Mouse (Mus musculus) heart, adult 2 months (tissue): Measurements from ENCODE around the gene Uqcc1. TPM values are rescaled to one million over a fixed set of nuclear protein-coding genes. Genes with fewer than 3 reads are reported as not detected.

Experiments
- DNase-seq, 2 experiments: peaks; one replicate each; pipeline ENCODE4 v3.0.0; 2021
- H3K27ac ChIP-seq: fragments of 200-600 bp; 2 replicates; pipeline ENCODE4 v1.8.1; 2022
- H3K27me3 ChIP-seq: fragments of 200-500 bp; 2 replicates; pipeline ENCODE4 v1.6.1; 2012; ENCODE audit warnings: mild to moderate bottlenecking, low read length, inconsistent platforms, mixed read lengths; ENCODE audit not compliant: control insufficient read depth, insufficient read depth
- H3K36me3 ChIP-seq: fragments of 200-500 bp; 2 replicates; pipeline ENCODE4 v1.6.1; 2012; ENCODE audit warnings: low read length, inconsistent platforms; ENCODE audit not compliant: control insufficient read depth, insufficient read depth
- H3K4me1 ChIP-seq: fragments of 200-500 bp; 2 replicates; pipeline ENCODE4 v1.6.1; 2011; ENCODE audit warnings: low read length; ENCODE audit not compliant: control insufficient read depth, insufficient read depth
- H3K4me3 ChIP-seq: fragments of 200-600 bp; 2 replicates; pipeline ENCODE4 v1.8.1; 2022
- H3K79me2 ChIP-seq: fragments of 200-500 bp; replicated peaks from 2 replicates; pipeline ENCODE4 v1.6.1; 2012; ENCODE audit warnings: mild to moderate bottlenecking, inconsistent platforms, low read length, moderate library complexity, mixed read lengths; ENCODE audit not compliant: control insufficient read depth, insufficient read depth
- H3K9ac ChIP-seq: fragments of 200-500 bp; 2 replicates; pipeline ENCODE4 v1.6.1; 2012; ENCODE audit warnings: low read depth, mild to moderate bottlenecking, control low read depth, inconsistent platforms, low read length, mixed read lengths
- CTCF ChIP-seq: fragments of 200-600 bp; IDR thresholded peaks from 2 replicates; pipeline ENCODE4 v1.8.1; 2022; ENCODE audit warnings: antibody characterized with exemption, mild to moderate bottlenecking, moderate library complexity
- EP300 ChIP-seq: fragments of 200-500 bp; IDR thresholded peaks from 2 replicates; pipeline ENCODE4 v1.6.1; 2011; ENCODE audit warnings: low read depth, low read length, control low read depth; ENCODE audit not compliant: insufficient read depth
- POLR2A ChIP-seq: fragments of 200-500 bp; IDR thresholded peaks from 2 replicates; pipeline ENCODE4 v1.6.1; 2011; ENCODE audit warnings: mild to moderate bottlenecking, low read depth, low read length, control low read depth; ENCODE audit not compliant: insufficient read depth
- WGBS: fragments of 180-500 bp; shearing (Covaris S2); methylation state at CpG from one replicate; pipeline ENCODE4 v1.1.7; 2018; 5-methylcytosine and 5-hydroxymethylcytosine counted together
- intact Hi-C: fragments of 180-260 bp; cut with DNase I; formaldehyde crosslinking; loops from one replicate; pipeline ENCODE4 v1.15.1; 2025
- polyA plus RNA-seq: library from polyadenylated mRNA; depleted of rRNA; stranded (reverse); fragments of >200 nt; gene quantifications from 2 replicates; pipeline ENCODE4 v1.2.3, GENCODE M21; 2012
- total RNA-seq, 2 experiments: library from RNA; stranded (reverse); gene quantifications; 2 replicates each; pipeline ENCODE4 v1.2.3; 2021

Gene Uqcc1
- total and polyA plus RNA-seq, 3 experiments: 144 to 270 (median 268) TPM

DNA sequence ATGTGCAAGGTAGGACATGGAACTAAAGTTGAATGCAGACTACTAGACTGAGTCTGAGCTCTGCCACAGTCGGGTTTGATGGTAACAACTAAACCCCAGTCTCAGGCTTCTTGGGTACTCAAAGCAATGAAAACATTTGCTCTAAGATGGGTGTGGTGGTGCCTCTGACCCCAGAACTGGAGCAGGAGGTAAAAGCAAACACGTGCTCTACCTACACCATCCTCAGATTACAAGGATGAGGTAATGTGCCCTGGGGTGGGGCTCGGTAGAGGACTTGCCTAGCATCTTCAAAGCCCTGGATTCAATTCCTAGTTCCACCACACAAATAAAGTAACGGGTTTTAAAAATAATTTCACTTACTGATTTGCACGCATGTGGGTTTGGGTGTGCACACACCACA lies 77.6 kb downstream of the Uqcc1 start:
- Histone ChIP-seq H3K4me3 (no peak overlapping the region), H3K27ac (no peak overlapping the region), H3K27me3 (no peaks in the 10 kb centered on the region), H3K79me2 (no peaks in the 10 kb centered on the region), H3K36me3 (no peaks in the 10 kb centered on the region), H3K9ac (no peak overlapping the region), H3K4me1 (no peaks in the 10 kb centered on the region)
- intact Hi-C loops: no loop called here
- TF ChIP-seq EP300: no peak
- no peak for DNase-seq
- WGBS: 93% methylated on average over 5 of the region's 5 CpGs

GRCm38 (mm10) chr2:155850120-155850519 lies 80.0 kb downstream of the Uqcc1 start:
- Histone ChIP-seq H3K4me3 (no peak overlapping the region), H3K4me1 (no peaks in the 10 kb centered on the region), H3K9ac (no peak overlapping the region), H3K27me3 (no peaks in the 10 kb centered on the region), H3K36me3 (no peaks in the 10 kb centered on the region), H3K79me2 (no peaks in the 10 kb centered on the region), H3K27ac (no peak overlapping the region)
- no peak for DNase-seq
- TF ChIP-seq CTCF (no peak), POLR2A (no peak), EP300 (no peak)
- WGBS: 82% methylated on average over 7 of the region's 7 CpGs
- intact Hi-C loops: no loop called here

GRCm38 (mm10) chr2:155849464-155849863 lies 80.6 kb downstream of the Uqcc1 start:
- no peak for DNase-seq
- no peak for TF ChIP-seq POLR2A
- no peak for TF ChIP-seq CTCF
- no peak for TF ChIP-seq EP300
- intact Hi-C loops: no loop called here
- Histone ChIP-seq H3K27ac (no peak overlapping the region), H3K9ac (no peak overlapping the region), H3K27me3 (no peaks in the 10 kb centered on the region), H3K4me3 (no peak overlapping the region), H3K79me2 (no peaks in the 10 kb centered on the region), H3K36me3 (no peaks in the 10 kb centered on the region), H3K4me1 (no peaks in the 10 kb centered on the region)
- WGBS: 64% methylated on average over 7 of the region's 7 CpGs

GRCm38 (mm10) chr2:155848291-155848690 lies 81.8 kb downstream of the Uqcc1 start:
- peak; percentile 66 to 70 for DNase-seq
- 32% methylated on average over 6 of the region's 6 CpGs for WGBS
- intact Hi-C loops: loop anchor here (1.0 kb wide), 1 partner anchor 98 kb away; no protein-coding TSS in a partner anchor
- Histone ChIP-seq H3K36me3 (no peaks in the 10 kb centered on the region), H3K79me2 (no peaks in the 10 kb centered on the region), H3K4me1 (no peaks in the 10 kb centered on the region), H3K4me3 (no peak overlapping the region), H3K27me3 (no peaks in the 10 kb centered on the region), H3K9ac (no peak overlapping the region), H3K27ac (no peak overlapping the region)
- TF ChIP-seq CTCF: peak; percentile 81
- TF ChIP-seq EP300: no peak

DNA sequence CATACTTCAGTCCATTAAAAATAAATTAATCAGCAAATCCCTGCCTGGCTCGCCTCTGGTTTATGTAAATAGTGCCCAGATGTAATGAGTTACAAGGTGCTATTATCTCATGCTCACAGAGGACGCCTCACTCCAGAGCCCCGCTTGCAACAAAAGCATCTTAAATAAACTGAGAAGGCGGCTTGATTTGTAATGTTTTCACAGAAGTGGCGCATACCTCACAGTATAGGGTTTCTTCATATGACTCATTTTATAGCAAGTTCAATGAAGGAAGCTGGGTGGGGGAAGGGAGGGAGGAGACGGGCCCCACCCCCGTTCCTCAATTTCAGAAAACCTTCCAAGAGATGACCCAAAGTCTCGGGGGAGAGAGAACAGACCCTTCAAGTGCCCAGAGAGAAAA lies 83.2 kb downstream of the Uqcc1 start:
- Histone ChIP-seq H3K36me3 (no peaks in the 10 kb centered on the region), H3K27me3 (no peaks in the 10 kb centered on the region), H3K9ac (no peak overlapping the region), H3K27ac (no peak overlapping the region), H3K79me2 (no peaks in the 10 kb centered on the region), H3K4me3 (no peak overlapping the region), H3K4me1 (no peaks in the 10 kb centered on the region)
- TF ChIP-seq EP300 (no peak), CTCF (no peak), POLR2A (no peak)
- no peak for DNase-seq
- WGBS: 84% methylated on average over 8 of the region's 8 CpGs
- intact Hi-C loops: no loop called here

DNA sequence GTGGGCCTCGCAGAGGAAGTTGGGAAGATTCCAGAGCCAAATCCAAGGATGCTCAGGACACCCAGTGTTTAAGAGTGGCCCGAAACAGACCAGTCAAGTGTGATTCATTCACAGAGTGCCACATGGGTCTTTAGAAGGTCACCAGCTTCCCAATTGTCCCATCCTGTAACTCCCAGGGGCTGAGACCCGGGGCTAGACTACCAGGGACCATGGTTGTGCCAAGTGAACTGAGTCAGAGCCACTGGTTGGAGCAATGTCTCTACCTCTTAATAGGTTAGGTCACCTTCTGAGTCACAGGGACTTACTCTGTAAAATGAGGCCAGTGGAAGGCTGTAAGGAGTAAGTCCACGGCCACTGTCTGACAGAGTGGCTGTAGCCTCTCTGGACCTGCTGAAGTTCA lies 91.1 kb downstream of the Uqcc1 start:
- Histone ChIP-seq H3K9ac (no peak overlapping the region), H3K36me3 (no peaks in the 10 kb centered on the region), H3K27me3 (no peaks in the 10 kb centered on the region), H3K4me3 (no peak overlapping the region), H3K27ac (no peak overlapping the region), H3K79me2 (no peaks in the 10 kb centered on the region), H3K4me1 (no peaks in the 10 kb centered on the region)
- 75% methylated on average over 4 of the region's 4 CpGs for WGBS
- intact Hi-C loops: no loop called here
- no peak for TF ChIP-seq EP300
- no peak for TF ChIP-seq POLR2A
- no peak for TF ChIP-seq CTCF
- DNase-seq: no peak
